Mouse (Mus musculus) gastrocnemius, adult 2 months (tissue): ENCODE measurements around the gene Tbx6. TPM values are rescaled to one million over a fixed set of nuclear protein-coding genes. Genes with fewer than 3 reads are reported as not detected.
A peak's percentile ranks its signal among the peaks of the same experiment; 100 is the strongest.

Source experiments
- DNase-seq: peaks from one replicate; pipeline ENCODE4 v3.0.0; 2022
- H3K27ac ChIP-seq: fragments of 200-600 bp; 2 replicates; pipeline ENCODE4 v1.8.1; 2022; ENCODE audit warnings: mild to moderate bottlenecking
- H3K4me3 ChIP-seq: fragments of 200-600 bp; 2 replicates; pipeline ENCODE4 v1.8.1; 2022; ENCODE audit warnings: mild to moderate bottlenecking, moderate library complexity
- CTCF ChIP-seq: fragments of 200-600 bp; IDR thresholded peaks from 2 replicates; pipeline ENCODE4 v1.8.1; 2022; ENCODE audit warnings: antibody characterized with exemption, mild to moderate bottlenecking, moderate library complexity
- intact Hi-C: fragments of 180-260 bp; cut with DNase I; formaldehyde crosslinking; loops from one replicate; pipeline ENCODE4 v1.15.1; 2025
- total RNA-seq, 2 experiments: library from RNA; stranded (reverse); gene quantifications; 2 replicates each; pipeline ENCODE4 v1.2.3; 2021

The Tbx6 gene
- total RNA-seq, 2 experiments from 2014 or later = 0.42 to 0.48 TPM

GRCm38 (mm10) chr7:126759050-126759671 is 22.1 kb upstream of the Tbx6 start, which contains the start of gene Mapk3:
Gene Mapk3 (plus strand): TSS chr7:126759601.
- intact Hi-C loops = loop anchor here (5.0 to 10.0 kb wide), 2 partner anchors 138 to 266 kb away; partner anchors contain the start of genes Gm42742, Maz and Prrt2
- Histone ChIP-seq H3K27ac (peak within 1 kb of the TSS; percentile 95), H3K4me3 (peak within 1 kb of the TSS; percentile 73)
- peak; percentile 94 for DNase-seq
- TF ChIP-seq CTCF = peak; percentile 81

DNA sequence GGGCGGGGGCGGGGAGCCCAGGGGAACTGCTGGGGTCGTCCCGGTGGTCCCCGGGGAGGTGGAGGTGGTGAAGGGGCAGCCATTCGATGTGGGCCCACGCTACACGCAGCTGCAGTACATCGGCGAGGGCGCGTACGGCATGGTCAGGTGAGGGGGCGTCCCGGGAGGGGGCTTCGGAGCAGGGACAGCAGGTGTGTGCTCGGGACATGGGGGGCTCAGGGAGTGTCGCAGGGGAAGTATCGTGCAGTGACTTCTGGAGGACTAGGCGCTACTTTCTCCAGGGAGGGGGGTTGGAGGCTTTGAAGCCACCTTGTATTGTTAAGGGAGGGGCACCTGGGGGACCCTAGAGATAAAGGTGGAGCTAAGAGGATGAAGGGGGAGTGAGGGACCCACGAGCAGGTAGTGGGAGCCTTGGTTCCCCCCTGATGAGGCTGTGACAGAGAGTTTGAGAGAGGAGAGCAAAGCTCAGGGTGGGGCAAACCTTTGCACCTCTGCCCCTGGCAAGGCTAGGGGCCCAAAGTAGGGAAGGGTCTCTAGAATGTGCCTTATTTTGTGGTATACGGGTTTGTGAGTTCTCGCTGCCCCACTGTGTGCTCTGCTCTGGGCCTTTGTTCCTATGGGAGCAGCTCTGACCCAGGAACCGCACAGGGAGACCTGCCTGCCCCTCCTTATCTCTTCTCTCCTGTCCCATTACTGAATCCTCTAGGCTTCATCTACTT is 21.5 kb upstream of the Tbx6 start:
- no peak for TF ChIP-seq CTCF
- Histone ChIP-seq H3K4me3 (peak overlapping the region; percentile 73), H3K27ac (peak overlapping the region; percentile 95)
- DNase-seq = no peak
- intact Hi-C loops = loop anchor here (1.0 to 10.0 kb wide), 3 partner anchors 16 to 265 kb away; partner anchors contain the start of genes Gm42742, Maz, Prrt2 and Ypel3

DNA sequence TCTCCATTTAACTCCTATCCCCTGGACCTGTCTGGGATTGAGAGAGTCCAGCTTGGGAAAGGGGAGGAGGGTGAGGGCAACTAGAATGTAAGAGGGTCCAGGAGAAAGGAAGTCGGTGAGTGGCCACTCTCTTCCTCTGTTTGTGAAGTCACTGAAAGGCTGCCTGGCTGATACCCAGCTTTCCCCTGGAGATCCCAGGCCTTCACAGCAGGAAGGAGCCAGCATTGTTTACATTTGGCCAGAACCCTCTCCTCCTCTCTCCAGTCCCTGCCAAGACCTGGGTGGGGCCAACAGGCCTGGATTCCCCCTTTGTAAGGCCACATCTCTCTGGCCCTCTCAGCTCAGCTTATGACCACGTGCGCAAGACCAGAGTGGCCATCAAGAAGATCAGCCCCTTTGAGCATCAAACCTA is 20.9 kb upstream of the Tbx6 start:
- TF ChIP-seq CTCF = no peak
- peak overlapping the region; percentile 73 for H3K4me3 ChIP-seq
- peak overlapping the region; percentile 95 for H3K27ac ChIP-seq
- peak; percentile 79 for DNase-seq
- intact Hi-C loops = loop anchor here (1.0 kb wide), 1 partner anchor 16 kb away; the partner anchor contains the start of gene Ypel3

DNA sequence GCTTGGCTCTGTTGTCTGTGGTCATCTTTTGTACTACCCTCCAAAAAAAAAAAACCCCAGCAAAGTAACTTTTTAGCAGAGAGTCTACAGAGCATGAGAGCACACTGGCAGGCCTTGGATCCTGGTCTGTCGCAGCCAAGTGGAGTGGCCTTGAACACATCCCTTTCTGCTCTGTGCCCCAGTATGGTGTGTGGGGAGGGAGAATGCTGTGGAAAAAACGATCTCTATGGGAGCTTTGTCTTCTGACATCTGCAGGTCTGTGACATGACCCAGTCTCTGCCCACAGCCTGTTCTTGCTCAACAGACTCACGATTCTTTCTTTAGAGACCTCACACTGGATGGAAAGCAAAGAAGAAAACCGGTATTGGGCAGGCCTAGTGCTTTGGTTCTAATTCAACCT is 20.3 kb upstream of the Tbx6 start:
- Histone ChIP-seq H3K27ac (peak overlapping the region; percentile 95), H3K4me3 (peak overlapping the region; percentile 73)
- intact Hi-C loops = loop anchor here (1.0 kb wide), 1 partner anchor 15 kb away; the partner anchor contains the start of gene Ypel3
- DNase-seq = no peak
- TF ChIP-seq CTCF = no peak

- Histone ChIP-seq H3K27ac (peak overlapping the region; percentile 95), H3K4me3 (peak overlapping the region; percentile 73)
- intact Hi-C loops = no loop called here
Measured at GRCm38 (mm10) chr7:126761529-126762067, 19.7 kb upstream of the Tbx6 start.

DNA sequence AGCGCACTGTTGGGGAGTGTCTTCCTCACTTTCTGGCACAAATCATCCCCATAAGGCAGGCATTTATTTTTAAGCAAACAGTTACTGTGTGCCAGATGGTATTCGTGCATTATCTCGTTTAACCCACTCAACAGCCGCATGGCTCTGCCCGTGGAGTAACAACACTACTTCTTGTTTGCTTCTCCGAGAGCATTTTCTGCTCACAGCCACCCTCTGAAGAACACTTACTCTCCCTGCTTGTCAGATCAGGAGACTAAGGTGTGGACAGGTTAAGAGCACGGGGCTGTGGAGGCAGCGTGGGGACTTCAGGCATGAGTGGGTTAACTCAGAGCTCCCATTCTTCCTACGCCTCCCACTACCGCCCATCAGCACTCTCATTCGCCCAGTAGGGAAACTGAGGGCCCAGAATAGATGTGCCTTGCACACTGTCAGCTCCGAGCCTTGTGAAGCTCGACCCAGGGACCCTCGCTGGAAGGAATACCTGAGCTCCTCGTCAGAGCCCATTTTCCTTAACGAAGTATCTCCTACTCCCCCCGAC is 18.7 kb upstream of the Tbx6 start:
- Histone ChIP-seq H3K4me3 (no peak overlapping the region), H3K27ac (peak overlapping the region; percentile 95; the same call in 1 of the 2 replicates)
- intact Hi-C loops = no loop called here
- no peak for DNase-seq
- no peak for TF ChIP-seq CTCF

More at GRCm38 (mm10) chr7:126761529-126762067, 19.7 kb upstream of the Tbx6 start:
- TF ChIP-seq CTCF = no peak
- no peak for DNase-seq

GRCm38 (mm10) chr7:126765540-126765939 is 15.7 kb upstream of the Tbx6 start:
- DNase-seq = no peak
- no peak overlapping the region for H3K27ac ChIP-seq
- no peak overlapping the region for H3K4me3 ChIP-seq
- TF ChIP-seq CTCF = no peak
- intact Hi-C loops = no loop called here

- DNase-seq = no peak
- no peak for TF ChIP-seq CTCF
- intact Hi-C loops = no loop called here
- H3K27ac ChIP-seq = no peak within 1 kb of the TSS
- H3K4me3 ChIP-seq = no peak within 1 kb of the TSS
Measured at GRCm38 (mm10) chr7:126766201-126766600, 15.1 kb upstream of the Tbx6 start, which contains the start of gene Gdpd3. Gene Gdpd3 (plus strand): TSS chr7:126766334.

GRCm38 (mm10) chr7:126767001-126767400 is 14.3 kb upstream of the Tbx6 start:
- intact Hi-C loops = no loop called here
- H3K27ac ChIP-seq = no peak overlapping the region
- no peak for DNase-seq
- no peak for TF ChIP-seq CTCF
- H3K4me3 ChIP-seq = no peak overlapping the region

DNA sequence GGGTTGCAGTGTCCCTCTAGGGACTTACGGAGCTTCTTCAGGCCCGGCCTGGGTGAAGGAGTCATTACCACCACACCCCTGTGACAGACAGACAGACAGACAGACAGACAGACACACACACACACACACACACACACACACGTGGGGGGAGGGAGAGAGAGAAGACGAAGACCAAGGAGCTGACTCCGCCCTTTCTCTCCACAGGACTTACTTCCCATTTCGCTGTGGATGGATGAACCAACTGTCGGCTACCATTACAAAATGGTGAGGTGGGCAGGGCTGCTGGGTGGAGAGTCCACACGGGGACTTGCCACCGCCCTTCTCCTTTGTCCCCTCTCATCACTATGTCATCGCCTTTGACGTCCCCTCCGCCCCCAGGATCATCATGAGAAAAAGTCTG is 10.5 kb upstream of the Tbx6 start:
- no peak for DNase-seq
- no peak overlapping the region for H3K27ac ChIP-seq
- no peak for TF ChIP-seq CTCF
- no peak overlapping the region for H3K4me3 ChIP-seq
- intact Hi-C loops = loop anchor here (10.0 kb wide), 2 partner anchors 296 to 336 kb away; partner anchors contain the start of gene Sh2b1

- intact Hi-C loops = loop anchor here (10.0 kb wide), 2 partner anchors 299 to 339 kb away; partner anchors contain the start of gene Sh2b1
- no peak overlapping the region for H3K4me3 ChIP-seq
- no peak for TF ChIP-seq CTCF
- DNase-seq = no peak
- H3K27ac ChIP-seq = no peak overlapping the region
Measured at GRCm38 (mm10) chr7:126773351-126773750, 7.9 kb upstream of the Tbx6 start.

DNA sequence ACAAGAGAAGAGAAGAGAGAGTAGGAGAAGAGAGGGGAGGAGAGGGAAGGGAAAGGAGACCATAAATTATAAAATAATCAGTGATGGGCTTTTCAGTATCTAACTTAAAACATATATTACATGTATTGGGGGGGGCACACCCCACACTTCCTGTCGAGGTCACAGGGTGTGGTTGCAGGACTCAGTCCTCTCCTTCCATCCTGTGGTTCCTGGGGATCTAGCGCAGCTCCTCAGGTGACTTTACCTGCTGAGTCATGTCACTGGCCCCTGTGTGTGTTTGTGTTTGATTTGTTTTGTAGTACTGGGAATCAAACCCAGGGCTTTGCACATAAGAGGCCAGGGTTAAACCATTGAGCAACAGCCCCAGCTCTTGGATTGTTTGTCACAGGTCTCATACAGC is 6.8 kb upstream of the Tbx6 start:
- TF ChIP-seq CTCF = no peak
- intact Hi-C loops = loop anchor here (10.0 kb wide), 2 partner anchors 300 to 340 kb away; partner anchors contain the start of gene Sh2b1
- Histone ChIP-seq H3K27ac (peak overlapping the region; percentile 99), H3K4me3 (no peak overlapping the region)
- DNase-seq = no peak
